Mouse (Mus musculus) ES-E14 (cell line): ENCODE measurements around the gene Ank3. TPM values are rescaled to one million over a fixed set of nuclear protein-coding genes. Genes with fewer than 3 reads are reported as not detected.

ENCODE experiments used
- DNase-seq: peaks from one replicate; pipeline ENCODE4 v3.0.0-alpha.2; 2013; ENCODE audit warnings: low read depth, low spot score
- H3K27ac ChIP-seq: 2 replicates; pipeline ENCODE4 v1.5.1; 2012; ENCODE audit warnings: low read depth, mild to moderate bottlenecking, low read length, moderate library complexity, mixed read lengths; ENCODE audit not compliant: poor library complexity, insufficient read depth, severe bottlenecking
- H3K36me3 ChIP-seq: 2 replicates; pipeline ENCODE4 v1.6.1; 2012; ENCODE audit warnings: mild to moderate bottlenecking, low read length, moderate library complexity, mixed read lengths; ENCODE audit not compliant: control insufficient read depth, poor library complexity, insufficient read depth, severe bottlenecking
- H3K4me1 ChIP-seq, 2 experiments: fragments of 150-350 bp in 1 of 2; sonication (generic) in 1 of 2; 2 replicates each; pipeline ENCODE4 v1.6.1; 2012; ENCODE audit warnings: low read length in 2 of 2, mild to moderate bottlenecking in 1 of 2, mixed read lengths in 1 of 2; ENCODE audit not compliant: control insufficient read depth in 2 of 2, insufficient read depth in 2 of 2, poor library complexity in 1 of 2
- H3K4me3 ChIP-seq, 2 experiments: fragments of 150-350 bp in 1 of 2; sonication (generic) in 1 of 2; 2 replicates each; pipeline ENCODE4 v1.5.1; 2012; ENCODE audit warnings: low read length in 2 of 2, low read depth in 1 of 2, mild to moderate bottlenecking in 1 of 2, mixed read lengths in 1 of 2; ENCODE audit not compliant: insufficient read depth in 1 of 2, poor library complexity in 1 of 2, severe bottlenecking in 1 of 2
- H3K9ac ChIP-seq: 2 replicates; pipeline ENCODE4 v1.6.1; 2012; ENCODE audit warnings: low read depth, mild to moderate bottlenecking, low read length, mixed read lengths; ENCODE audit not compliant: poor library complexity, insufficient read depth, severe bottlenecking
- H3K9me3 ChIP-seq: fragments of 150-350 bp; sonication (generic); 2 replicates; pipeline ENCODE4 v1.6.1; 2012; ENCODE audit warnings: low read depth, mild to moderate bottlenecking, low read length; ENCODE audit not compliant: control insufficient read depth, insufficient read depth
- CHD2 ChIP-seq: IDR thresholded peaks from 2 replicates; pipeline ENCODE4 v1.6.1; 2014; ENCODE audit warnings: mild to moderate bottlenecking, low read depth, low read length, inconsistent platforms
- HCFC1 ChIP-seq: IDR thresholded peaks from 2 replicates; pipeline ENCODE4 v1.6.1; 2012; ENCODE audit warnings: low read length, inconsistent platforms, borderline replicate concordance; ENCODE audit not compliant: insufficient read depth
- MAFK ChIP-seq: IDR thresholded peaks from 2 replicates; pipeline ENCODE4 v1.6.1; 2014; ENCODE audit warnings: mild to moderate bottlenecking, low read depth, low read length, inconsistent platforms; ENCODE audit not compliant: insufficient read depth
- ZC3H11A ChIP-seq: IDR thresholded peaks from 2 replicates; pipeline ENCODE4 v1.6.1; 2012; ENCODE audit warnings: low read depth, mild to moderate bottlenecking, inconsistent platforms, low read length, borderline replicate concordance
- ZNF384 ChIP-seq: IDR thresholded peaks from 2 replicates; pipeline ENCODE4 v1.6.1; 2012; ENCODE audit warnings: low read depth, low read length, inconsistent platforms
- in situ Hi-C, 2 experiments: fragments of 600-800 bp; cut with MboI; formaldehyde crosslinking; loops; one replicate each; pipeline ENCODE4 v1.15.1; 2025; ENCODE audit warnings: low sequenced_read_pairs in 2 of 2, inconsistent platforms in 1 of 2; ENCODE audit not compliant: unreplicated experiment in 2 of 2
- total RNA-seq: library from RNA; depleted of rRNA; stranded (reverse); fragments of 300-350 nt; gene quantifications from 2 replicates; pipeline ENCODE4 v1.2.3, GENCODE M21; 2012

Gene Ank3
- total RNA-seq, 1 experiment: 6.5 TPM

DNA sequence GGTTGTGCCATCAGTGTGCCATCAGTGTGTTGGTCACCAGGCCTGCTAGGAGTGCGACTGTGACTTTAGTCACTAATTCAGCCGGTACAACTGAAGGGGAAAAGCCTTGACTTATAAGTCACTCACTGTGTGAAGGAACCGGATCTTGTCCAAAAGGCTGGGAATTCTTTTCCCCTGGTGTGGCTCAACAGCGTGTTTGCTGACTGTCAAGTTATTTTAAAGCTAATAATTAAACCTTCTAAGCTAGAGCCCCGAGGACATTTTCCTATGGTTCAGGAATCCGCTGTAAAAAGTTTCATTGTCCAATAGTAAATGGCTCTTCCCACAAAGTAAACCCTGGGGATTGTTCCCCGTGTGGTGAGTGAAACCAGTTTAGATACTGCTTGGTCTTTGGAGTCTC lies 529.8 kb downstream of the Ank3 start:
- in situ Hi-C loops: no loop called here
- no peak for DNase-seq
- no peak for TF ChIP-seq CHD2
- TF ChIP-seq MAFK: no peak
- TF ChIP-seq ZNF384: no peak
- no peak for TF ChIP-seq HCFC1
- no peak for TF ChIP-seq ZC3H11A
- Histone ChIP-seq H3K27ac (no peak overlapping the region), H3K36me3 (no peaks in the 10 kb centered on the region), H3K9ac (no peak overlapping the region), H3K4me3 (no peak overlapping the region), H3K9me3 (no peaks in the 10 kb centered on the region), H3K4me1 (peaks cover 2 to 11% of the 10 kb centered on the region in 2 experiments; a peak in 2 of 4 replicates)

- H3K36me3 ChIP-seq: no peaks in the 10 kb centered on the region
- no peak overlapping the region for H3K9ac ChIP-seq
- no peak for TF ChIP-seq ZNF384
- TF ChIP-seq CHD2: no peak
- TF ChIP-seq HCFC1: no peak
- no peak for TF ChIP-seq MAFK
- no peak for TF ChIP-seq ZC3H11A
- H3K4me1 ChIP-seq: peaks cover 0 to 11% of the 10 kb centered on the region in 2 experiments; a peak in 2 of 4 replicates
- no peak overlapping the region for H3K27ac ChIP-seq
- in situ Hi-C loops: no loop called here
- DNase-seq: no peak
- H3K4me3 ChIP-seq: no peak overlapping the region
- no peaks in the 10 kb centered on the region for H3K9me3 ChIP-seq
Observed at GRCm38 (mm10) chr10:69930503-69930902, 531.9 kb downstream of the Ank3 start.

GRCm38 (mm10) chr10:69936443-69937067 lies 538.0 kb downstream of the Ank3 start:
- H3K9ac ChIP-seq: no peak overlapping the region
- no peak for DNase-seq
- TF ChIP-seq CHD2 (no peak), ZC3H11A (no peak), HCFC1 (no peak), ZNF384 (no peak), MAFK (no peak)
- H3K27ac ChIP-seq: no peak overlapping the region
- in situ Hi-C loops: no loop called here
- H3K4me3 ChIP-seq: no peak overlapping the region
- no peaks in the 10 kb centered on the region for H3K9me3 ChIP-seq
- peaks cover 2% of the 10 kb centered on the region; the same call in 1 of the 2 replicates for H3K36me3 ChIP-seq
- no peaks in the 10 kb centered on the region; a peak in 1 of 4 replicates for H3K4me1 ChIP-seq

DNA sequence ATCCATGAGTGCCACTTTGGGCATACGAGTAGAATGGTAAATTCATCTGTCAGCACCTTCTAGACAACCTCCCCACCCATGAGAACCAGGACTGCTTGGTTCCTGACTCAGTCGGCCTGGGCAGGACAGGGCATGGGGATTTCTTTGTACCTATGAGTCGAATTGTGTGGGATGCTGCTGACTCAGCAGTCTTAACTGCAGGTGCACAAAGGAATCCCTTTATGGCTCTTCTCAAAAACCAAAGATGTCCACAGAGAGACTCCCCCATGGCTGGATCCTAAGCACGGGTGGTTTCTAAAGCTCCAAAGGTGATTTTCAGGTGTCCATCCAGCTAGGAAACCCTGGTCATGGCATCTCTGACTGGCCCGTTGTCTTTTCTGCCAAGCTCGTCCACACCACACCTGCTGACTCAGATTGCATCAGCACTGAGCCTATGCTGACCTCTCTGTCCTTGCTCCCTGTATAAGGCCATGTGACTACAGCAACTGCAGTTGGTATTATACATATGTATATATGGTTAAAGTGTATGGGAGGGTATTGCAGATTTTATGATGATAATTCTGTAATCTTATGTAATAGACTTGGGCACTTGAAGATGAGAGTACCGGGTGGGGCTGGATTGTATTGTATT lies 538.8 kb downstream of the Ank3 start:
- no peak overlapping the region for H3K4me3 ChIP-seq
- H3K36me3 ChIP-seq: peaks cover 2% of the 10 kb centered on the region; the same call in 1 of the 2 replicates
- H3K9ac ChIP-seq: no peak overlapping the region
- DNase-seq: no peak
- H3K4me1 ChIP-seq: peaks cover 0 to 3% of the 10 kb centered on the region in 2 experiments; a peak in 2 of 4 replicates
- TF ChIP-seq ZC3H11A (no peak), ZNF384 (no peak), MAFK (peak; percentile 96), HCFC1 (no peak), CHD2 (no peak)
- no peaks in the 10 kb centered on the region for H3K9me3 ChIP-seq
- no peak overlapping the region for H3K27ac ChIP-seq
- in situ Hi-C loops: no loop called here
